Mouse (Mus musculus): ENCODE results near the gene Hist1h4a.

DNA sequence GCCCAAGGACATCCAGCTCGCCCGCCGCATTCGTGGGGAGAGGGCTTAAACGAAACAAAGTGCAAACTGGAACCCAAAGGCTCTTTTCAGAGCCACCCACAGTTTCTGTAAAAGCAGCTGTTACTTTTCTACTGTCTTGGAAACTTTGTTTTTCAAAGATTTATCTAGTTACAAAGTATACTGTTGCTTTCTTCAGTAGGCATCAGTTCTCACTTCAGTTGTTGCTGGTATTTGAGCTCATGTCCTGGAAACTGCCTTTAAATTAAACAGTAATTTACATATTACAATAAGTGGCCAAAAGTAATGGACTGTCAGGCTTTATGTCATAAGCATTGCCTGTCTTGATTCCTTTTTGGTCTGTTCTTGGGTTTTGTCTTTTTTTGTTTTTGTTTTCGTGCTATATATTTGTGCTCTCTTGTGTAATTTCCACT lies 8.3 kb downstream of the Hist1h4a start:
- no peak for TF ChIP-seq CTCF (IDR thresholded peaks at IDR 0.05; ENCODE audit: low read depth)
- TF ChIP-seq EP300 (IDR thresholded peaks at IDR 0.05; ENCODE audit: low read depth): no peak

All from heart, postnatal 0 days (tissue).